Mouse (Mus musculus): Measurements from ENCODE around the gene Tmed6. TPM values are rescaled to one million over a fixed set of nuclear protein-coding genes. Genes with fewer than 3 reads are reported as not detected.

Tmed6 gene
- polyA plus RNA-seq, 1 experiment from 2014 or later, result 3.9 TPM

- Histone ChIP-seq H3K27ac (ENCODE audit: low read length) (no peak overlapping the region), H3K27me3 (ENCODE audit: control insufficient read depth, insufficient read depth, low read depth, low read length) (no peaks in the 10 kb centered on the region), H3K4me3 (ENCODE audit: low read depth, low read length) (no peak overlapping the region), H3K36me3 (ENCODE audit: control insufficient read depth, insufficient read depth) (peaks cover 20% of the 10 kb centered on the region), H3K9me3 (replicated peaks; ENCODE audit: control insufficient read depth, low read length) (no peaks in the 10 kb centered on the region), H3K9ac (ENCODE audit: low read depth, low read length) (no peak overlapping the region), H3K4me1 (ENCODE audit: control insufficient read depth, low read depth, low read length) (no peaks in the 10 kb centered on the region), H3K4me2 (ENCODE audit: low read depth, low read length) (no peak overlapping the region)
- no peak for ATAC-seq (ENCODE audit: low read depth)
- WGBS (ENCODE audit: insufficient replicate concordance), result 90% methylated on average over 5 of the region's 5 CpGs
These were observed 20.6 kb upstream of the Tmed6 start for GRCm38 (mm10) chr8:107086018-107086417.

GRCm38 (mm10) chr8:107085358-107085757 lies 19.9 kb upstream of the Tmed6 start:
- Histone ChIP-seq H3K27ac (ENCODE audit: low read length) (no peak overlapping the region), H3K4me1 (ENCODE audit: control insufficient read depth, low read depth, low read length) (no peaks in the 10 kb centered on the region), H3K27me3 (ENCODE audit: control insufficient read depth, insufficient read depth, low read depth, low read length) (no peaks in the 10 kb centered on the region), H3K4me3 (ENCODE audit: low read depth, low read length) (no peak overlapping the region), H3K36me3 (ENCODE audit: control insufficient read depth, insufficient read depth) (peaks cover 23% of the 10 kb centered on the region), H3K9me3 (replicated peaks; ENCODE audit: control insufficient read depth, low read length) (no peaks in the 10 kb centered on the region), H3K4me2 (ENCODE audit: low read depth, low read length) (no peak overlapping the region), H3K9ac (ENCODE audit: low read depth, low read length) (no peak overlapping the region)
- no peak for ATAC-seq (ENCODE audit: low read depth)
- WGBS (ENCODE audit: insufficient replicate concordance), result 89% methylated on average over 17 of the region's 17 CpGs

- H3K4me1 ChIP-seq (ENCODE audit: control insufficient read depth, low read depth, low read length), result no peaks in the 10 kb centered on the region
- H3K9ac ChIP-seq (ENCODE audit: low read depth, low read length), result no peak overlapping the region
- no peaks in the 10 kb centered on the region for H3K9me3 ChIP-seq (replicated peaks; ENCODE audit: control insufficient read depth, low read length)
- peaks cover 36% of the 10 kb centered on the region for H3K36me3 ChIP-seq (ENCODE audit: control insufficient read depth, insufficient read depth)
- ATAC-seq (ENCODE audit: low read depth), result no peak
- H3K27me3 ChIP-seq (ENCODE audit: control insufficient read depth, insufficient read depth, low read depth, low read length), result no peaks in the 10 kb centered on the region
- H3K27ac ChIP-seq (ENCODE audit: low read length), result no peak overlapping the region
- H3K4me2 ChIP-seq (ENCODE audit: low read depth, low read length), result no peak overlapping the region
- no peak overlapping the region for H3K4me3 ChIP-seq (ENCODE audit: low read depth, low read length)
- 76% methylated on average over 7 of the region's 7 CpGs for WGBS (ENCODE audit: insufficient replicate concordance)
These were observed 10.9 kb upstream of the Tmed6 start for GRCm38 (mm10) chr8:107076239-107076888.

GRCm38 (mm10) chr8:107074128-107074527 lies 8.7 kb upstream of the Tmed6 start:
- H3K4me1 ChIP-seq (ENCODE audit: control insufficient read depth, low read depth, low read length), result no peaks in the 10 kb centered on the region
- 81% methylated on average over 1 of the region's 1 CpGs for WGBS (ENCODE audit: insufficient replicate concordance)
- no peak for ATAC-seq (ENCODE audit: low read depth)
- H3K36me3 ChIP-seq (ENCODE audit: control insufficient read depth, insufficient read depth), result peaks cover 29% of the 10 kb centered on the region
- no peak overlapping the region for H3K9ac ChIP-seq (ENCODE audit: low read depth, low read length)
- no peak overlapping the region for H3K4me2 ChIP-seq (ENCODE audit: low read depth, low read length)
- no peaks in the 10 kb centered on the region for H3K9me3 ChIP-seq (replicated peaks; ENCODE audit: control insufficient read depth, low read length)
- H3K27ac ChIP-seq (ENCODE audit: low read length), result no peak overlapping the region
- H3K27me3 ChIP-seq (ENCODE audit: control insufficient read depth, insufficient read depth, low read depth, low read length), result no peaks in the 10 kb centered on the region
- no peak overlapping the region for H3K4me3 ChIP-seq (ENCODE audit: low read depth, low read length)

GRCm38 (mm10) chr8:107073706-107074105 lies 8.3 kb upstream of the Tmed6 start:
- WGBS (ENCODE audit: insufficient replicate concordance), result 63% methylated on average over 4 of the region's 4 CpGs
- peaks cover 26% of the 10 kb centered on the region for H3K36me3 ChIP-seq (ENCODE audit: control insufficient read depth, insufficient read depth)

GRCm38 (mm10) chr8:107062613-107063012 lies 2.8 kb downstream of the Tmed6 start:
- Histone ChIP-seq H3K4me3 (ENCODE audit: low read depth, low read length) (no peak overlapping the region), H3K4me1 (ENCODE audit: control insufficient read depth, low read depth, low read length) (peaks cover 9% of the 10 kb centered on the region), H3K9me3 (replicated peaks; ENCODE audit: control insufficient read depth, low read length) (no peaks in the 10 kb centered on the region), H3K36me3 (ENCODE audit: control insufficient read depth, insufficient read depth) (peaks cover 3% of the 10 kb centered on the region; the same call in 1 of the 2 replicates), H3K27ac (ENCODE audit: low read length) (no peak overlapping the region), H3K27me3 (ENCODE audit: control insufficient read depth, insufficient read depth, low read depth, low read length) (no peaks in the 10 kb centered on the region), H3K9ac (ENCODE audit: low read depth, low read length) (no peak overlapping the region), H3K4me2 (ENCODE audit: low read depth, low read length) (no peak overlapping the region)
- no peak for ATAC-seq (ENCODE audit: low read depth)
- 77% methylated on average over 1 of the region's 1 CpGs for WGBS (ENCODE audit: insufficient replicate concordance)

More at GRCm38 (mm10) chr8:107073706-107074105, 8.3 kb upstream of the Tmed6 start:
- Histone ChIP-seq H3K27me3 (ENCODE audit: control insufficient read depth, insufficient read depth, low read depth, low read length) (no peaks in the 10 kb centered on the region), H3K4me2 (ENCODE audit: low read depth, low read length) (no peak overlapping the region), H3K9me3 (replicated peaks; ENCODE audit: control insufficient read depth, low read length) (no peaks in the 10 kb centered on the region), H3K4me3 (ENCODE audit: low read depth, low read length) (no peak overlapping the region), H3K27ac (ENCODE audit: low read length) (no peak overlapping the region), H3K9ac (ENCODE audit: low read depth, low read length) (no peak overlapping the region), H3K4me1 (ENCODE audit: control insufficient read depth, low read depth, low read length) (no peaks in the 10 kb centered on the region)
- ATAC-seq (ENCODE audit: low read depth), result no peak

GRCm38 (mm10) chr8:107056973-107057369 lies 8.5 kb downstream of the Tmed6 start:
- Histone ChIP-seq H3K9me3 (replicated peaks; ENCODE audit: control insufficient read depth, low read length) (no peaks in the 10 kb centered on the region), H3K27me3 (ENCODE audit: control insufficient read depth, insufficient read depth, low read depth, low read length) (no peaks in the 10 kb centered on the region), H3K36me3 (ENCODE audit: control insufficient read depth, insufficient read depth) (peaks cover 27% of the 10 kb centered on the region), H3K4me1 (ENCODE audit: control insufficient read depth, low read depth, low read length) (peaks cover 19% of the 10 kb centered on the region), H3K27ac (ENCODE audit: low read length) (peak overlapping the region; percentile 46), H3K4me2 (ENCODE audit: low read depth, low read length) (peak overlapping the region; percentile 93), H3K9ac (ENCODE audit: low read depth, low read length) (peak overlapping the region; percentile 92), H3K4me3 (ENCODE audit: low read depth, low read length) (peak overlapping the region; percentile 100)
- ATAC-seq (ENCODE audit: low read depth), result peak; percentile 19
- WGBS (ENCODE audit: insufficient replicate concordance), result under 1% methylated on average over 33 of the region's 33 CpGs

- peaks cover 34% of the 10 kb centered on the region for H3K36me3 ChIP-seq (ENCODE audit: control insufficient read depth, insufficient read depth)
- under 1% methylated on average over 88 of the region's 88 CpGs for WGBS (ENCODE audit: insufficient replicate concordance)
- H3K4me1 ChIP-seq (ENCODE audit: control insufficient read depth, low read depth, low read length), result peaks cover 19% of the 10 kb centered on the region
- peak within 1 kb of the TSS; percentile 89 for H3K27ac ChIP-seq (ENCODE audit: low read length)
- peak within 1 kb of the TSS; percentile 92 for H3K9ac ChIP-seq (ENCODE audit: low read depth, low read length)
- H3K27me3 ChIP-seq (ENCODE audit: control insufficient read depth, insufficient read depth, low read depth, low read length), result no peaks in the 10 kb centered on the region
- no peaks in the 10 kb centered on the region for H3K9me3 ChIP-seq (replicated peaks; ENCODE audit: control insufficient read depth, low read length)
- H3K4me3 ChIP-seq (ENCODE audit: low read depth, low read length), result peak within 1 kb of the TSS; percentile 100
- peak within 1 kb of the TSS; percentile 93 for H3K4me2 ChIP-seq (ENCODE audit: low read depth, low read length)
- peak; percentile 92 for ATAC-seq (ENCODE audit: low read depth)
These were observed 9.1 kb downstream of the Tmed6 start, which contains the start of the genes Cog8 and Nip7 for GRCm38 (mm10) chr8:107056076-107056972. TSS of gene Cog8 (minus strand) at chr8:107056689. TSS of gene Nip7 (plus strand) at chr8:107056877.

- ATAC-seq (ENCODE audit: low read depth), result no peak
- H3K9ac ChIP-seq (ENCODE audit: low read depth, low read length), result no peak overlapping the region
- WGBS (ENCODE audit: insufficient replicate concordance), result 90% methylated on average over 8 of the region's 8 CpGs
- H3K9me3 ChIP-seq (replicated peaks; ENCODE audit: control insufficient read depth, low read length), result no peaks in the 10 kb centered on the region
- H3K4me1 ChIP-seq (ENCODE audit: control insufficient read depth, low read depth, low read length), result peaks cover 28% of the 10 kb centered on the region
- H3K36me3 ChIP-seq (ENCODE audit: control insufficient read depth, insufficient read depth), result peaks cover 31% of the 10 kb centered on the region
- no peak overlapping the region for H3K4me2 ChIP-seq (ENCODE audit: low read depth, low read length)
- no peaks in the 10 kb centered on the region for H3K27me3 ChIP-seq (ENCODE audit: control insufficient read depth, insufficient read depth, low read depth, low read length)
- no peak overlapping the region for H3K4me3 ChIP-seq (ENCODE audit: low read depth, low read length)
- no peak overlapping the region for H3K27ac ChIP-seq (ENCODE audit: low read length)
These were observed 13.4 kb downstream of the Tmed6 start for GRCm38 (mm10) chr8:107052046-107052445.
